Mouse (Mus musculus): ENCODE results near the gene Fkbp15. TPM values are rescaled to one million over a fixed set of nuclear protein-coding genes. Genes with fewer than 3 reads are reported as not detected.

Fkbp15 gene
- polyA plus RNA-seq, 1 experiment from 2014 or later = 19.2 TPM

GRCm38 (mm10) chr4:62385439-62385838 lies 25.1 kb upstream of the Fkbp15 start:
- TF ChIP-seq CTCF (IDR thresholded peaks at IDR 0.05; ENCODE audit: low read depth) = no peak
- DNase-seq (ENCODE audit: low spot score) = no peak
- H3K36me3 ChIP-seq (ENCODE audit: insufficient read depth, low read length) = 0 out of 2 replicates have a peak, but pooled peaks cover 17% of the 10 kb centered on the region
- no peak overlapping the region for H3K4me2 ChIP-seq (ENCODE audit: low read length)
- H3K4me1 ChIP-seq (replicated peaks; ENCODE audit: insufficient read depth, low read length) = no peaks in the 10 kb centered on the region
- 88% methylated on average over 7 of the region's 7 CpGs for WGBS
- H3K9ac ChIP-seq (ENCODE audit: low read depth, low read length) = no peak overlapping the region
- no peaks in the 10 kb centered on the region for H3K9me3 ChIP-seq (replicated peaks; ENCODE audit: low read length)
- H3K4me3 ChIP-seq (replicated peaks; ENCODE audit: low read depth, low read length) = no peak overlapping the region
- H3K27me3 ChIP-seq (ENCODE audit: insufficient read depth, low read length) = no peaks in the 10 kb centered on the region
- no peak overlapping the region for H3K27ac ChIP-seq
- ATAC-seq (replicated peaks; ENCODE audit: low FRiP score, low read depth) = no peak

GRCm38 (mm10) chr4:62384159-62384558 lies 23.8 kb upstream of the Fkbp15 start:
- Histone ChIP-seq H3K27me3 (ENCODE audit: insufficient read depth, low read length) (no peaks in the 10 kb centered on the region), H3K9me3 (replicated peaks; ENCODE audit: low read length) (no peaks in the 10 kb centered on the region), H3K4me1 (replicated peaks; ENCODE audit: insufficient read depth, low read length) (0 out of 2 replicates have a peak, but pooled peaks cover 3% of the 10 kb centered on the region), H3K4me2 (ENCODE audit: low read length) (no peak overlapping the region), H3K36me3 (ENCODE audit: insufficient read depth, low read length) (0 out of 2 replicates have a peak, but pooled peaks cover 17% of the 10 kb centered on the region), H3K27ac (no peak overlapping the region), H3K4me3 (replicated peaks; ENCODE audit: low read depth, low read length) (no peak overlapping the region), H3K9ac (ENCODE audit: low read depth, low read length) (no peak overlapping the region)
- 76% methylated on average over 1 of the region's 1 CpGs for WGBS
- DNase-seq (ENCODE audit: low spot score) = no peak
- no peak for TF ChIP-seq CTCF (IDR thresholded peaks at IDR 0.05; ENCODE audit: low read depth)
- no peak for ATAC-seq (replicated peaks; ENCODE audit: low FRiP score, low read depth)

GRCm38 (mm10) chr4:62383752-62384151 lies 23.4 kb upstream of the Fkbp15 start:
- 0 out of 2 replicates have a peak, but pooled peaks cover 3% of the 10 kb centered on the region for H3K4me1 ChIP-seq (replicated peaks; ENCODE audit: insufficient read depth, low read length)
- 0 out of 2 replicates have a peak, but pooled peaks cover 13% of the 10 kb centered on the region for H3K36me3 ChIP-seq (ENCODE audit: insufficient read depth, low read length)
- ATAC-seq (replicated peaks; ENCODE audit: low FRiP score, low read depth) (no peak), DNase-seq (ENCODE audit: low spot score) (no peak)
- no peak overlapping the region for H3K4me3 ChIP-seq (replicated peaks; ENCODE audit: low read depth, low read length)
- no peaks in the 10 kb centered on the region for H3K27me3 ChIP-seq (ENCODE audit: insufficient read depth, low read length)
- TF ChIP-seq CTCF (IDR thresholded peaks at IDR 0.05; ENCODE audit: low read depth) = no peak
- no peak overlapping the region for H3K4me2 ChIP-seq (ENCODE audit: low read length)
- no peaks in the 10 kb centered on the region for H3K9me3 ChIP-seq (replicated peaks; ENCODE audit: low read length)
- H3K27ac ChIP-seq = no peak overlapping the region
- 71% methylated on average over 7 of the region's 7 CpGs for WGBS
- H3K9ac ChIP-seq (ENCODE audit: low read depth, low read length) = no peak overlapping the region

GRCm38 (mm10) chr4:62383207-62383606 lies 22.9 kb upstream of the Fkbp15 start:
- TF ChIP-seq CTCF (IDR thresholded peaks at IDR 0.05; ENCODE audit: low read depth) = no peak
- Histone ChIP-seq H3K4me2 (ENCODE audit: low read length) (no peak overlapping the region), H3K9ac (ENCODE audit: low read depth, low read length) (no peak overlapping the region), H3K9me3 (replicated peaks; ENCODE audit: low read length) (no peaks in the 10 kb centered on the region), H3K4me3 (replicated peaks; ENCODE audit: low read depth, low read length) (no peak overlapping the region), H3K27me3 (ENCODE audit: insufficient read depth, low read length) (no peaks in the 10 kb centered on the region), H3K36me3 (ENCODE audit: insufficient read depth, low read length) (0 out of 2 replicates have a peak, but pooled peaks cover 8% of the 10 kb centered on the region), H3K27ac (no peak overlapping the region), H3K4me1 (replicated peaks; ENCODE audit: insufficient read depth, low read length) (0 out of 2 replicates have a peak, but pooled peaks cover 3% of the 10 kb centered on the region)
- WGBS = 89% methylated on average over 6 of the region's 6 CpGs
- DNase-seq (ENCODE audit: low spot score) = no peak
- no peak for ATAC-seq (replicated peaks; ENCODE audit: low FRiP score, low read depth)

- TF ChIP-seq CTCF (IDR thresholded peaks at IDR 0.05; ENCODE audit: low read depth) = no peak
Measured at GRCm38 (mm10) chr4:62379724-62380381, 19.5 kb upstream of the Fkbp15 start.

GRCm38 (mm10) chr4:62376123-62376522 lies 15.8 kb upstream of the Fkbp15 start:
- Histone ChIP-seq H3K9ac (ENCODE audit: low read depth, low read length) (no peak overlapping the region), H3K27me3 (ENCODE audit: insufficient read depth, low read length) (no peaks in the 10 kb centered on the region), H3K4me2 (ENCODE audit: low read length) (no peak overlapping the region), H3K36me3 (ENCODE audit: insufficient read depth, low read length) (no peaks in the 10 kb centered on the region), H3K9me3 (replicated peaks; ENCODE audit: low read length) (no peaks in the 10 kb centered on the region), H3K4me1 (replicated peaks; ENCODE audit: insufficient read depth, low read length) (0 out of 2 replicates have a peak, but pooled peaks cover 7% of the 10 kb centered on the region), H3K4me3 (replicated peaks; ENCODE audit: low read depth, low read length) (no peak overlapping the region), H3K27ac (no peak overlapping the region)
- no peak for TF ChIP-seq CTCF (IDR thresholded peaks at IDR 0.05; ENCODE audit: low read depth)
- 93% methylated on average over 2 of the region's 2 CpGs for WGBS
- DNase-seq (ENCODE audit: low spot score) = no peak
- no peak for ATAC-seq (replicated peaks; ENCODE audit: low FRiP score, low read depth)

More at GRCm38 (mm10) chr4:62379724-62380381, 19.5 kb upstream of the Fkbp15 start:
- H3K4me2 ChIP-seq (ENCODE audit: low read length) = no peak overlapping the region
- ATAC-seq (replicated peaks; ENCODE audit: low FRiP score, low read depth) (no peak), DNase-seq (ENCODE audit: low spot score) (no peak)
- H3K27ac ChIP-seq = no peak overlapping the region
- no peaks in the 10 kb centered on the region for H3K9me3 ChIP-seq (replicated peaks; ENCODE audit: low read length)
- no peak overlapping the region for H3K4me3 ChIP-seq (replicated peaks; ENCODE audit: low read depth, low read length)
- H3K27me3 ChIP-seq (ENCODE audit: insufficient read depth, low read length) = no peaks in the 10 kb centered on the region
- no peaks in the 10 kb centered on the region for H3K36me3 ChIP-seq (ENCODE audit: insufficient read depth, low read length)
- 73% methylated on average over 9 of the region's 9 CpGs for WGBS
- no peak overlapping the region for H3K9ac ChIP-seq (ENCODE audit: low read depth, low read length)
- 0 out of 2 replicates have a peak, but pooled peaks cover 3% of the 10 kb centered on the region for H3K4me1 ChIP-seq (replicated peaks; ENCODE audit: insufficient read depth, low read length)

All from kidney, postnatal 0 days (tissue).